Mouse (Mus musculus) ES-E14 (cell line): Measurements from ENCODE around the gene Zfp759.

ENCODE experiments used
- HCFC1 ChIP-seq: IDR thresholded peaks from 2 replicates; pipeline ENCODE4 v1.6.1; 2012; ENCODE audit warnings: low read length, inconsistent platforms, borderline replicate concordance; ENCODE audit not compliant: insufficient read depth
- MAFK ChIP-seq: IDR thresholded peaks from 2 replicates; pipeline ENCODE4 v1.6.1; 2014; ENCODE audit warnings: mild to moderate bottlenecking, low read depth, low read length, inconsistent platforms; ENCODE audit not compliant: insufficient read depth
- ZC3H11A ChIP-seq: IDR thresholded peaks from 2 replicates; pipeline ENCODE4 v1.6.1; 2012; ENCODE audit warnings: low read depth, mild to moderate bottlenecking, inconsistent platforms, low read length, borderline replicate concordance
- ZNF384 ChIP-seq: IDR thresholded peaks from 2 replicates; pipeline ENCODE4 v1.6.1; 2012; ENCODE audit warnings: low read depth, low read length, inconsistent platforms

DNA sequence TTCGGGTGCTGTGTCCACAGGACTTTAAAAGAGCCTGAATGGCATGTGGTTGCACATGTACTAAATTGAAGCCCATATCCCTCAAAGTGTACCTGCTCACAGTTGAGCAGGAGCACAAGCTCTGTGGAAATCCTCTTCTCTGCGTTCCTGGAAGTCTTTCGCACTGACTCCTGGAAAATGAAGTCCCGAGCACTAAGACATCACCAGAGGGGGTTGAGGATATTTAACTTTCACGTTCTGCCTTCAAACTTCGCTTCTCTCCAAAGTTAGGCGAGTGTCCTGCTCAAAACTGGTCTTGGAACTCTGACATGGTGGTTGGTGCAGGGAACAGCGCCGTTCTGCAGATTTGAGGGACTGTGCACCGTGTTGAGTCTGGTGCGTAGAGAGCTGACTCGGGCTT lies 9.4 kb upstream of the Zfp759 start:
- TF ChIP-seq ZNF384 (no peak), HCFC1 (peak; percentile 82), MAFK (no peak), ZC3H11A (no peak)
